Mouse (Mus musculus) intestine, postnatal 0 days (tissue): ENCODE data around the gene Rgl1. TPM values are rescaled to one million over a fixed set of nuclear protein-coding genes. Genes with fewer than 3 reads are reported as not detected.

ENCODE experiments used
- ATAC-seq: fragments of 200-750 bp; cut with Nextera tagmentation; 2 replicates; pipeline ENCODE4 v1.8.0; 2017; ENCODE audit warnings: mild to moderate bottlenecking, moderate TSS enrichment, moderate library complexity
- H3K27ac ChIP-seq: fragments of 300-500 bp; sonication (generic); 2 replicates; pipeline ENCODE4 v1.5.1; 2014; ENCODE audit warnings: mild to moderate bottlenecking, low read depth, low read length, moderate library complexity
- H3K27me3 ChIP-seq: fragments of 300-500 bp; sonication (generic); replicated peaks from 2 replicates; pipeline ENCODE4 v1.6.1; 2014; ENCODE audit warnings: low read length, mixed read lengths; ENCODE audit not compliant: control insufficient read depth, insufficient read depth
- H3K36me3 ChIP-seq: fragments of 300-500 bp; sonication (generic); 2 replicates; pipeline ENCODE4 v1.6.1; 2014; ENCODE audit warnings: mild to moderate bottlenecking, moderate library complexity; ENCODE audit not compliant: control insufficient read depth, insufficient read depth
- H3K4me1 ChIP-seq: fragments of 300-500 bp; sonication (generic); replicated peaks from 2 replicates; pipeline ENCODE4 v1.6.1; 2014; ENCODE audit warnings: antibody characterized with exemption, low read length, mixed read lengths; ENCODE audit not compliant: control insufficient read depth, insufficient read depth
- H3K4me2 ChIP-seq: fragments of 300-500 bp; sonication (generic); replicated peaks from 2 replicates; pipeline ENCODE4 v1.6.1; 2014; ENCODE audit warnings: low read depth, mild to moderate bottlenecking, moderate library complexity
- H3K4me3 ChIP-seq: fragments of 300-500 bp; sonication (generic); 2 replicates; pipeline ENCODE4 v1.5.1; 2014; ENCODE audit warnings: low read depth, low read length
- H3K9ac ChIP-seq: fragments of 300-500 bp; sonication (generic); 2 replicates; pipeline ENCODE4 v1.6.1; 2014; ENCODE audit warnings: mild to moderate bottlenecking, low read depth, low read length
- H3K9me3 ChIP-seq: fragments of 300-500 bp; sonication (generic); 2 replicates; pipeline ENCODE4 v1.6.1; 2016; ENCODE audit warnings: mixed run types; ENCODE audit not compliant: control insufficient read depth
- CTCF ChIP-seq: sonication (generic); IDR thresholded peaks from 2 replicates; pipeline ENCODE4 v1.5.1; 2016; ENCODE audit warnings: low read depth, mild to moderate bottlenecking, control low read depth, antibody characterized with exemption, moderate library complexity
- WGBS: fragments of 180-500 bp; shearing (Covaris S2); extraction: QIAGEN DNeasy Blood & Tissue Kit; methylation state at CpG from one replicate; pipeline ENCODE4 v1.1.7; 2014; 5-methylcytosine and 5-hydroxymethylcytosine counted together
- polyA plus RNA-seq: library from polyadenylated mRNA; unstranded; fragments of >200 nt; fragmentation: Nextera tagmentation; extraction: Ambion mirVana; gene quantifications from 2 replicates; pipeline ENCODE4 v1.2.1, GENCODE M21; 2015

Gene Rgl1
- polyA plus RNA-seq, 1 experiment from 2014 or later: 39.4 TPM

- no peak for TF ChIP-seq CTCF
- H3K4me1 ChIP-seq: no peaks in the 10 kb centered on the region
- no peaks in the 10 kb centered on the region for H3K27me3 ChIP-seq
- no peak overlapping the region for H3K9ac ChIP-seq
- ATAC-seq: no peak
- WGBS: 91% methylated on average over 1 of the region's 1 CpGs
- no peak overlapping the region for H3K4me2 ChIP-seq
- no peak overlapping the region for H3K27ac ChIP-seq
- H3K36me3 ChIP-seq: no peaks in the 10 kb centered on the region
- H3K9me3 ChIP-seq: no peaks in the 10 kb centered on the region
- H3K4me3 ChIP-seq: no peak overlapping the region
Measured at GRCm38 (mm10) chr1:152492258-152492657, 273.9 kb downstream of the Rgl1 start.

- Histone ChIP-seq H3K36me3 (no peaks in the 10 kb centered on the region), H3K9me3 (no peaks in the 10 kb centered on the region), H3K4me3 (no peak overlapping the region), H3K4me2 (no peak overlapping the region), H3K4me1 (no peaks in the 10 kb centered on the region), H3K27ac (no peak overlapping the region), H3K27me3 (no peaks in the 10 kb centered on the region), H3K9ac (no peak overlapping the region)
- WGBS: 94% methylated on average over 1 of the region's 1 CpGs
- ATAC-seq: no peak
- no peak for TF ChIP-seq CTCF
Measured at GRCm38 (mm10) chr1:152490842-152491241, 275.3 kb downstream of the Rgl1 start.

- whole genome bisulfite sequencing: 84% methylated on average over 4 of the region's 4 CpGs
- TF ChIP-seq CTCF: no peak
- ATAC-seq: no peak
- Histone ChIP-seq H3K9ac (no peak overlapping the region), H3K36me3 (no peaks in the 10 kb centered on the region), H3K9me3 (no peaks in the 10 kb centered on the region), H3K27me3 (no peaks in the 10 kb centered on the region), H3K4me1 (no peaks in the 10 kb centered on the region), H3K27ac (no peak overlapping the region), H3K4me3 (no peak overlapping the region), H3K4me2 (no peak overlapping the region)
Measured at GRCm38 (mm10) chr1:152476126-152476525, 290.0 kb downstream of the Rgl1 start.

DNA sequence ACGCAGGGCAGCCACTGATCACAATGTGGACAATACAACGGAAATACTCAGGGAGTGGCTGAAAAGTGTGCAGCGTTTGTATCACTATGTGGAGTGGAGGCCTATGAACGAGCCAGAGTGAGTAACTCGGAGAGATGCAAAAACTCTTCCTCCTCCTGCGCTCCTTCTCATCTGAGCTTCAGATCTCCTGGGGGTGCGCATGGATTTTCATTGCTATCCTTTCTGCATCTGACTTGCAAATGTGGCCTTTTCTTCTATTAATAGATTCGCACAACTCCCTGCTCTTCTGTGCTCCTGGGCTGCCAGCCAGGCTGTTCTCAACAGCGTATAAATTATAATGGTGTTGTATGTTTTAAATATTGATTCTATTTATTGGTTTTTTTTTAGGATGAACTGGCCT, 297.7 kb downstream of the Rgl1 start:
- Histone ChIP-seq H3K27me3 (no peaks in the 10 kb centered on the region), H3K9me3 (no peaks in the 10 kb centered on the region), H3K4me1 (0 out of 2 replicates have a peak, but pooled peaks cover 4% of the 10 kb centered on the region), H3K4me3 (no peak overlapping the region), H3K4me2 (no peak overlapping the region), H3K9ac (no peak overlapping the region), H3K36me3 (no peaks in the 10 kb centered on the region), H3K27ac (no peak overlapping the region)
- no peak for ATAC-seq
- TF ChIP-seq CTCF: no peak
- 77% methylated on average over 9 of the region's 9 CpGs for WGBS

Other genes starting within 250 kb of the Rgl1 start
- not detected in 2 replicates for gene Apobec4, start 15.8 kb downstream of the Rgl1 start, polyA plus RNA-seq
- 460 and 468 TPM in 2 replicates for gene Arpc5, start 191 bp upstream of the Rgl1 start, polyA plus RNA-seq
- gene Ncf2, start 33.8 kb upstream of the Rgl1 start, polyA plus RNA-seq: 9.1 and 9.7 TPM in 2 replicates
- gene Smg7, start 136.3 kb upstream of the Rgl1 start, polyA plus RNA-seq: 11.4 and 12.3 TPM in 2 replicates
- 0.78 and 1.1 TPM in 2 replicates for gene Nmnat2, start 188.6 kb upstream of the Rgl1 start, polyA plus RNA-seq